7 mouse cellular contexts compared by ENCODE assay signal in genomic region chr8:83565731-83566375, GRCm38 (mm10). TPM values are rescaled to one million over a fixed set of nuclear protein-coding genes. Genes with fewer than 3 reads are reported as not detected.
DNase-seq lines count a peak whose midpoint lies in the region; ATAC-seq and TF ChIP-seq lines count a peak whose summit lies in the region.

No protein-coding gene starts in this region.

- no peak for ATAC-seq in heart, embryonic 13.5 days (ENCODE audit: extremely low read depth, insufficient number of reproducible peaks, low FRiP score, low TSS enrichment)
- peak; percentile 26 for ATAC-seq in neural tube, embryonic 14.5 days (ENCODE audit: low read depth)

- H3K9ac ChIP-seq in heart, embryonic 13.5 days = no peak overlapping the region
- no peak overlapping the region for H3K9ac ChIP-seq in liver, adult 2 months (ENCODE audit: low read depth, low read length)
- no peak overlapping the region for H3K9ac ChIP-seq in neural tube, embryonic 14.5 days (replicated peaks; ENCODE audit: low read depth, low read length)

- peaks cover 5% of the 10 kb centered on the region; the same call in 1 of the 2 replicates for H3K4me1 ChIP-seq in lung, adult 2 months (ENCODE audit: control insufficient read depth, insufficient read depth, low read length)
- H3K4me1 ChIP-seq in heart, embryonic 13.5 days = peaks cover 23% of the 10 kb centered on the region
- peaks cover 9% of the 10 kb centered on the region for H3K4me1 ChIP-seq in liver, adult 2 months (ENCODE audit: control insufficient read depth, insufficient read depth, low read length)
- H3K4me1 ChIP-seq in neural tube, embryonic 14.5 days (ENCODE audit: control insufficient read depth, insufficient read depth, low read length) = peaks cover 13% of the 10 kb centered on the region; the same call in 1 of the 2 replicates

- peaks cover 18% of the 10 kb centered on the region for H3K36me3 ChIP-seq in heart, embryonic 13.5 days
- H3K36me3 ChIP-seq in liver, adult 2 months (ENCODE audit: control insufficient read depth, insufficient read depth, low read length) = no peaks in the 10 kb centered on the region
- 0 out of 2 replicates have a peak, but pooled peaks cover 4% of the 10 kb centered on the region for H3K36me3 ChIP-seq in neural tube, embryonic 14.5 days (ENCODE audit: control insufficient read depth, insufficient read depth, low read length)

- H3K27ac ChIP-seq in heart, embryonic 13.5 days (replicated peaks) = no peak overlapping the region
- no peak overlapping the region for H3K27ac ChIP-seq in liver, adult 2 months (replicated peaks; ENCODE audit: insufficient read depth, low read depth, low read length)
- H3K27ac ChIP-seq in neural tube, embryonic 14.5 days (ENCODE audit: low read depth, low read length) = no peak overlapping the region

- H3K4me3 ChIP-seq in lung, adult 2 months (replicated peaks; ENCODE audit: extremely low read depth, low read depth, low read length) = no peak overlapping the region
- H3K4me3 ChIP-seq in heart, embryonic 13.5 days = peak overlapping the region; percentile 88
- H3K4me3 ChIP-seq in liver, adult 2 months (ENCODE audit: insufficient read depth, low read depth, low read length) = no peak overlapping the region
- peak overlapping the region; percentile 61; the same call in 1 of the 2 replicates for H3K4me3 ChIP-seq in neural tube, embryonic 14.5 days (ENCODE audit: low read depth, low read length)

- 77% methylated on average over 9 of the region's 9 CpGs for WGBS in lung, adult 2 months
- whole genome bisulfite sequencing in heart, embryonic 13.5 days = 72% methylated on average over 9 of the region's 9 CpGs
- 79% methylated on average over 9 of the region's 9 CpGs for WGBS in liver, adult 2 months
- 75% methylated on average over 9 of the region's 9 CpGs for WGBS in neural tube, embryonic 14.5 days

- peak; percentile 21; the same call in 1 of the 2 replicates for TF ChIP-seq CTCF in lung, adult 2 months (IDR thresholded peaks at IDR 0.05; ENCODE audit: insufficient read depth, low read length)
- peak; percentile 31; the same call in 1 of the 2 replicates for TF ChIP-seq CTCF in liver, adult 2 months (IDR thresholded peaks at IDR 0.05; ENCODE audit: low read depth, low read length)

- peak overlapping the region; percentile 93 for H3K4me2 ChIP-seq in heart, embryonic 13.5 days
- H3K4me2 ChIP-seq in neural tube, embryonic 14.5 days (ENCODE audit: low read depth, low read length) = no peak overlapping the region; the same call in 1 of the 2 replicates

- TF ChIP-seq POLR2A in lung, adult 2 months (IDR thresholded peaks at IDR 0.05; ENCODE audit: borderline replicate concordance, extremely low read depth, low read depth, low read length) = no peak
- TF ChIP-seq POLR2A in liver, adult 2 months (IDR thresholded peaks at IDR 0.05; ENCODE audit: extremely low read depth, insufficient read depth, low read length) = no peak

- DNase-seq in lung, adult 2 months = no peak
- DNase-seq in lung, postnatal 10 days = no peak
- DNase-seq in cerebellum, postnatal 10 days = peak; percentile 51 to 57
- no peak for DNase-seq in liver, adult 2 months (ENCODE audit: extremely low read depth, low read depth, low spot score)
- DNase-seq in ovary, postnatal 36 days (ENCODE audit: low spot score) = no peak

- no peaks in the 10 kb centered on the region for H3K9me3 ChIP-seq in heart, embryonic 13.5 days
- H3K9me3 ChIP-seq in neural tube, embryonic 14.5 days (ENCODE audit: control insufficient read depth, low read length) = no peaks in the 10 kb centered on the region

- no peaks in the 10 kb centered on the region for H3K27me3 ChIP-seq in heart, embryonic 13.5 days (replicated peaks)
- no peaks in the 10 kb centered on the region for H3K27me3 ChIP-seq in liver, adult 2 months (ENCODE audit: control insufficient read depth, insufficient read depth, low read length)
- H3K27me3 ChIP-seq in neural tube, embryonic 14.5 days (ENCODE audit: control insufficient read depth, insufficient read depth, low read length) = no peaks in the 10 kb centered on the region

- peaks cover 22% of the 10 kb centered on the region; the same call in 1 of the 2 replicates for H3K79me2 ChIP-seq in liver, adult 2 months (ENCODE audit: control insufficient read depth, insufficient read depth, low read length)

RNA-seq across cellular contexts. Expression of gene Ndufb7, which starts 0.6 kb away (rescaled TPM):
- 269 and 286 TPM in 2 replicates for polyA plus RNA-seq in lung, adult 2 months (2012; rRNA removed)
- 524 and 602 TPM in 2 replicates for polyA plus RNA-seq in heart, embryonic 13.5 days (2015; fragmentation: Nextera tagmentation; extraction: Ambion mirVana)
- total RNA-seq in liver, adult 2 months (2014; rRNA removed) = 190 and 193 TPM in 2 replicates
- polyA plus RNA-seq in liver, adult 2 months (2012; rRNA removed) = 297 and 359 TPM in 2 replicates
- 348 and 353 TPM in 2 replicates for polyA plus RNA-seq in neural tube, embryonic 14.5 days (2014; fragmentation: Nextera tagmentation; extraction: Ambion mirVana)

RNA-seq across cellular contexts. Expression of gene Olfr370, which starts 30.3 kb away (rescaled TPM):
- polyA plus RNA-seq in lung, adult 2 months (2012; rRNA removed) = not detected in 2 replicates
- polyA plus RNA-seq in heart, embryonic 13.5 days (2015; fragmentation: Nextera tagmentation; extraction: Ambion mirVana) = not detected in 2 replicates
- total RNA-seq in liver, adult 2 months (2014; rRNA removed) = not detected in 2 replicates
- not detected in 2 replicates for polyA plus RNA-seq in liver, adult 2 months (2012; rRNA removed)
- polyA plus RNA-seq in neural tube, embryonic 14.5 days (2014; fragmentation: Nextera tagmentation; extraction: Ambion mirVana) = not detected in 2 replicates

RNA-seq across cellular contexts. Expression of gene Tecr, which starts 41.9 kb away (rescaled TPM):
- polyA plus RNA-seq in lung, adult 2 months (2012; rRNA removed) = 416 and 565 TPM in 2 replicates
- polyA plus RNA-seq in heart, embryonic 13.5 days (2015; fragmentation: Nextera tagmentation; extraction: Ambion mirVana) = 438 and 474 TPM in 2 replicates
- total RNA-seq in liver, adult 2 months (2014; rRNA removed) = 108 and 130 TPM in 2 replicates
- polyA plus RNA-seq in liver, adult 2 months (2012; rRNA removed) = 647 and 677 TPM in 2 replicates
- 1,479 and 1,754 TPM in 2 replicates for polyA plus RNA-seq in neural tube, embryonic 14.5 days (2014; fragmentation: Nextera tagmentation; extraction: Ambion mirVana)

RNA-seq across cellular contexts. Expression of gene Dnajb1, which starts 42.1 kb away (rescaled TPM):
- 23.5 and 26.4 TPM in 2 replicates for polyA plus RNA-seq in lung, adult 2 months (2012; rRNA removed)
- 41.4 and 47.4 TPM in 2 replicates for polyA plus RNA-seq in heart, embryonic 13.5 days (2015; fragmentation: Nextera tagmentation; extraction: Ambion mirVana)
- 8.3 and 12.4 TPM in 2 replicates for total RNA-seq in liver, adult 2 months (2014; rRNA removed)
- 17.0 and 18.2 TPM in 2 replicates for polyA plus RNA-seq in liver, adult 2 months (2012; rRNA removed)
- 54.3 and 55.2 TPM in 2 replicates for polyA plus RNA-seq in neural tube, embryonic 14.5 days (2014; fragmentation: Nextera tagmentation; extraction: Ambion mirVana)

Comparison
In these comparisons a context has a peak if more than half of its experiments do, and no peak if none do; other contexts are left out.
1. DNase-seq: peak in cerebellum, postnatal 10 days (2 of 2); none in lung, adult 2 months (single experiment), lung, postnatal 10 days (single experiment), liver, adult 2 months (single experiment) and ovary, postnatal 36 days (single experiment).
2. H3K4me3 ChIP-seq: peak in heart, embryonic 13.5 days (single experiment) and neural tube, embryonic 14.5 days (single experiment); none in lung, adult 2 months (single experiment) and liver, adult 2 months (single experiment).